Mouse (Mus musculus): Measurements from ENCODE around the gene Slc6a13.

The Slc6a13 gene

GRCm38 (mm10) chr6:121299954-121300353 is at the start of gene Slc6a13:
Gene Slc6a13, plus strand, starts transcription at chr6:121300227.
- no peak for DNase-seq (ENCODE audit: low spot score in 2 of 2)

- DNase-seq (ENCODE audit: low spot score in 2 of 2): no peak
Measured at GRCm38 (mm10) chr6:121250406-121250805, 49.6 kb upstream of the Slc6a13 start.

GRCm38 (mm10) chr6:121251256-121251655 is 48.8 kb upstream of the Slc6a13 start:
- no peak for DNase-seq (ENCODE audit: low spot score in 2 of 2)

GRCm38 (mm10) chr6:121260548-121260947 is 39.5 kb upstream of the Slc6a13 start:
- DNase-seq (ENCODE audit: low spot score in 2 of 2): peak; percentile 75 to 91

GRCm38 (mm10) chr6:121261233-121261632 is 38.8 kb upstream of the Slc6a13 start:
- no peak for DNase-seq (ENCODE audit: low spot score in 2 of 2)

- DNase-seq (ENCODE audit: low spot score in 2 of 2): no peak
Measured at GRCm38 (mm10) chr6:121262004-121262403, 38.0 kb upstream of the Slc6a13 start.

GRCm38 (mm10) chr6:121262496-121262895 is 37.5 kb upstream of the Slc6a13 start:
- no peak for DNase-seq (ENCODE audit: low spot score in 2 of 2)

GRCm38 (mm10) chr6:121270156-121270555 is 29.9 kb upstream of the Slc6a13 start:
- DNase-seq (ENCODE audit: low spot score in 2 of 2): no peak

GRCm38 (mm10) chr6:121271707-121272074 is 28.3 kb upstream of the Slc6a13 start:
- DNase-seq (ENCODE audit: low spot score in 2 of 2): no peak

- peak; percentile 63 to 79 for DNase-seq (ENCODE audit: low spot score in 2 of 2)
Measured at GRCm38 (mm10) chr6:121272075-121272800, 27.8 kb upstream of the Slc6a13 start.

GRCm38 (mm10) chr6:121274356-121274755 is 25.7 kb upstream of the Slc6a13 start:
- peak in 1 of 2 experiments; percentile 26 for DNase-seq (ENCODE audit: low spot score in 2 of 2)

- DNase-seq (ENCODE audit: low spot score in 2 of 2): no peak
Measured at GRCm38 (mm10) chr6:121284132-121284531, 15.9 kb upstream of the Slc6a13 start.

GRCm38 (mm10) chr6:121299317-121299716 is 710 bp upstream of the Slc6a13 start:
- DNase-seq (ENCODE audit: low spot score in 2 of 2): no peak

- DNase-seq (ENCODE audit: low spot score in 2 of 2): no peak
Measured at GRCm38 (mm10) chr6:121300504-121300903, 477 bp downstream of the Slc6a13 start.

- DNase-seq (ENCODE audit: low spot score in 2 of 2): no peak
Measured at GRCm38 (mm10) chr6:121303466-121304220, 3.6 kb downstream of the Slc6a13 start.

- no peak for DNase-seq (ENCODE audit: low spot score in 2 of 2)
Measured at GRCm38 (mm10) chr6:121304630-121305029, 4.6 kb downstream of the Slc6a13 start.

- DNase-seq (ENCODE audit: low spot score in 2 of 2): no peak
Measured at GRCm38 (mm10) chr6:121305571-121305970, 5.5 kb downstream of the Slc6a13 start.

GRCm38 (mm10) chr6:121310984-121311383 is 11.0 kb downstream of the Slc6a13 start:
- DNase-seq (ENCODE audit: low spot score in 2 of 2): no peak

GRCm38 (mm10) chr6:121319099-121319498 is 19.1 kb downstream of the Slc6a13 start:
- DNase-seq (ENCODE audit: low spot score in 2 of 2): no peak

GRCm38 (mm10) chr6:121322381-121323110 is 22.5 kb downstream of the Slc6a13 start:
- DNase-seq (ENCODE audit: low spot score in 2 of 2): no peak

GRCm38 (mm10) chr6:121325298-121325697 is 25.3 kb downstream of the Slc6a13 start:
- DNase-seq (ENCODE audit: low spot score in 2 of 2): no peak

GRCm38 (mm10) chr6:121325740-121326139 is 25.7 kb downstream of the Slc6a13 start:
- no peak for DNase-seq (ENCODE audit: low spot score in 2 of 2)
